ENCODE assay signal across 14 mouse cellular contexts in the genomic region with DNA sequence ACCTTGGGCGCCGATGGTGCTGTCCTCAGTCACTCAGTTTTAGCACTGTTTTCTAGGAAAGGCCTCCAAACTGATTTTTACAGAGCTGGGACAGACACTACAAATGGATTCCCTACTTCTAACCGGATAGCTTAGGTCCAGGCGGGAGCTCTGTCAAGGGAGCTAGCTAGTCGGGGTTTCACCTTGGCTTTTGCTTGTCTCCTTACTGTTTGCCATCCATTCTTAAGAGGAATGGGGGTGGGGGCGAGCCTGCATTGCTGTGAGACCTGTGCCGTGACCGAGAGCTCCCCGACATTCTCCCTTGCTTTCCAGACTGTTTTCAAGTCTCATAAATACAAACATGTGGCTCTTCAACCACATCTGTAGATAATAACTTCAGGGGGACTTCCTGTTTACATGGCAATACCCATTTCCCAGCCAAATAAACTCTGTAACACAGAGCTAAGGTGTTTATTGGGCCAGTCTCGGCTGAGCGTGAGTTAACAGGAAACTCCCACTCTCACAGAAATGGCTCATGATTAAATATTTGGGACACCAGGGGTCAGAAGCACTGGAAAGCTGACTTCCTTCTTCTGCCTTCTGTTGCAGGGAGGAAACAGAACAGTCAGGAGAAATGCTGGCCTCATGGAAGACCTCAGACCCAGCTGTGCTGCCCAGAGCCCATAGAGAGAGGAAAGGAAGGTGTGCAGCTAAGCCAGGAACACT.
DNase-seq lines count a peak whose midpoint lies in the region; ATAC-seq lines count a peak whose summit lies in the region.
"Had no signal": no experiment of that assay in that cellular context is flagged by ENCODE, and none has a peak within 500 bp of the region (broad histone marks: within the 10 kb centered on the region; RNA-seq: fewer than 3 reads in every experiment).

No protein-coding gene starts in this region.

- peak; percentile 26 for DNase-seq in embryonic facial prominence, embryonic 11.5 days (ENCODE audit: low spot score)
- DNase-seq in embryonic facial prominence, embryonic 10.5 days (ENCODE audit: low spot score): no peak
- DNase-seq in lung, postnatal 10 days: peak; percentile 43
- DNase-seq in lung, adult 18-20 months: no peak
- peak; percentile 14 to 33 for DNase-seq in kidney, postnatal 4 days
- no peak for DNase-seq in layer of hippocampus, postnatal 14 days (ENCODE audit: low spot score in 2 of 2)
- DNase-seq in spleen, postnatal 14 days (ENCODE audit: low spot score in 2 of 2): no peak
- no peak for DNase-seq in retina, postnatal 1 day
- DNase-seq: adrenal gland, postnatal 10 days; liver, embryonic 13.5 days had no signal

- H3K9ac ChIP-seq in embryonic facial prominence, embryonic 11.5 days (replicated peaks; ENCODE audit: low read length): no peak overlapping the region
- H3K9ac ChIP-seq: heart, embryonic 12.5 days; hindbrain, embryonic 12.5 days; liver, embryonic 13.5 days had no signal

- no peaks in the 10 kb centered on the region for H3K9me3 ChIP-seq in embryonic facial prominence, embryonic 11.5 days (replicated peaks; ENCODE audit: control insufficient read depth, low read length)
- no peaks in the 10 kb centered on the region for H3K9me3 ChIP-seq in embryonic facial prominence, embryonic 10.5 days
- H3K9me3 ChIP-seq: forebrain, embryonic 10.5 days; heart, embryonic 12.5 days; hindbrain, embryonic 12.5 days; liver, embryonic 13.5 days had no signal

- no peaks in the 10 kb centered on the region for H3K27me3 ChIP-seq in embryonic facial prominence, embryonic 11.5 days (ENCODE audit: control insufficient read depth, insufficient read depth, low read length)
- no peaks in the 10 kb centered on the region for H3K27me3 ChIP-seq in embryonic facial prominence, embryonic 10.5 days (replicated peaks; ENCODE audit: low read depth, poor library complexity, severe bottlenecking)
- H3K27me3 ChIP-seq: hindbrain, embryonic 12.5 days; liver, embryonic 13.5 days had no signal

- WGBS in embryonic facial prominence, embryonic 11.5 days: 62% methylated on average over 11 of the region's 11 CpGs
- 74% methylated on average over 11 of the region's 11 CpGs for WGBS in embryonic facial prominence, embryonic 10.5 days

- H3K4me1 ChIP-seq in embryonic facial prominence, embryonic 11.5 days (ENCODE audit: control insufficient read depth, insufficient read depth, low read length): no peaks in the 10 kb centered on the region; the same call in 1 of the 2 replicates
- peaks cover 28% of the 10 kb centered on the region for H3K4me1 ChIP-seq in embryonic facial prominence, embryonic 10.5 days
- H3K4me1 ChIP-seq: heart, embryonic 12.5 days; liver, embryonic 13.5 days had no signal

- H3K27ac ChIP-seq in embryonic facial prominence, embryonic 11.5 days (replicated peaks; ENCODE audit: low read depth, low read length): no peak overlapping the region
- no peak overlapping the region for H3K27ac ChIP-seq in embryonic facial prominence, embryonic 10.5 days (replicated peaks)
- H3K27ac ChIP-seq: forebrain, embryonic 10.5 days; hindbrain, embryonic 12.5 days; left cerebral cortex, adult 2 months; liver, embryonic 13.5 days had no signal

- no peak for ATAC-seq in embryonic facial prominence, embryonic 11.5 days (replicated peaks; ENCODE audit: insufficient number of reproducible peaks, low FRiP score, low TSS enrichment, low read depth)

- no peaks in the 10 kb centered on the region for H3K36me3 ChIP-seq in embryonic facial prominence, embryonic 11.5 days (replicated peaks; ENCODE audit: control insufficient read depth, insufficient read depth, low read depth, low read length)
- H3K36me3 ChIP-seq in embryonic facial prominence, embryonic 10.5 days (replicated peaks): no peaks in the 10 kb centered on the region
- H3K36me3 ChIP-seq: forebrain, embryonic 10.5 days; heart, embryonic 12.5 days; hindbrain, embryonic 12.5 days; liver, embryonic 13.5 days had no signal

- no peak overlapping the region for H3K4me3 ChIP-seq in embryonic facial prominence, embryonic 11.5 days (ENCODE audit: low read depth, low read length)
- H3K4me3 ChIP-seq in embryonic facial prominence, embryonic 10.5 days: no peak overlapping the region
- H3K4me3 ChIP-seq: forebrain, embryonic 10.5 days; heart, embryonic 12.5 days; hindbrain, embryonic 12.5 days; left cerebral cortex, adult 2 months; liver, embryonic 13.5 days had no signal

- no peak overlapping the region for H3K4me2 ChIP-seq in embryonic facial prominence, embryonic 11.5 days (ENCODE audit: low read depth, low read length)
- H3K4me2 ChIP-seq: heart, embryonic 12.5 days; hindbrain, embryonic 12.5 days; liver, embryonic 13.5 days had no signal

Comparison
In these comparisons a context has a peak if more than half of its experiments do, and no peak if none do; other contexts are left out.
1. DNase-seq: peak in embryonic facial prominence, embryonic 11.5 days (single experiment), lung, postnatal 10 days (single experiment) and kidney, postnatal 4 days (2 of 2); none in embryonic facial prominence, embryonic 10.5 days (single experiment), lung, adult 18-20 months (0 of 2), layer of hippocampus, postnatal 14 days (0 of 2), spleen, postnatal 14 days (0 of 2) and retina, postnatal 1 day (single experiment).